Mouse (Mus musculus): ENCODE measurements around the gene Rfc2.

DNA sequence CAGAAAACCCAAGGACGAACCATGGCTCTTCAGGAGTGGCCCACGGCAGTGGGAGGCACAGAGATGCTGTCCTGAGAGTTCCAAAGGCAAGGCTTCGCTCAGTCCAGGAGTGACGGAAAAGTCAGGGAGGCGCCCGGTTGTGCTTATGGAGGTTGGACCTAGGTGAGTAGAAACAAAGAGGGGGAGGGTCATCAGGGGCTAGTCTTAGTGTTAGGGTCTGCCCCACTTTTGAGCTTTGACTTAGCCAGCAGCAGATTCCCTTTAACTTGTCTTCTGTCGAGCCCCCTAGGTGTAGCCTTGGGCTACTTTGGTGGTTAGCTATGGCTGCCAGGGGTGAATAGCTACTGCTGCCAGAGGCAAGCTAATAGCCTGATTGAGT, 21.1 kb upstream of the Rfc2 start, which contains the start of gene Syna:
- TF ChIP-seq CTCF (conservative IDR thresholded peaks at IDR 0.05; ENCODE audit: insufficient read depth, insufficient read length, low read depth, low read length) (no peak), POLR2A (IDR thresholded peaks at IDR 0.05; ENCODE audit: low read depth, low read length) (no peak)
